Mouse (Mus musculus): Measurements from ENCODE around the gene Hspa1l.

GRCm38 (mm10) chr17:34977000-34977399, 4.5 kb downstream of the Hspa1l start:
- TF ChIP-seq POLR2A (IDR thresholded peaks at IDR 0.05; ENCODE audit: insufficient read depth, low read length) (no peak), CTCF (IDR thresholded peaks at IDR 0.05; ENCODE audit: low read depth, low read length) (no peak), EP300 (IDR thresholded peaks at IDR 0.05; ENCODE audit: insufficient read depth, low read depth, low read length) (no peak)

All from ES-Bruce4 (cell line).